Mouse (Mus musculus): ENCODE data around the gene Slc24a3. TPM values are rescaled to one million over a fixed set of nuclear protein-coding genes. Genes with fewer than 3 reads are reported as not detected.

Slc24a3 gene
- total RNA-seq, 2 experiments from 2014 or later = 165 to 174 TPM

- DNase-seq (ENCODE audit: low spot score in 2 of 2) = peak in 1 of 2 experiments; percentile 8
Observed at GRCm38 (mm10) chr2:145353801-145354200, 186.2 kb downstream of the Slc24a3 start.

- DNase-seq (ENCODE audit: low spot score in 2 of 2) = no peak
Observed at GRCm38 (mm10) chr2:145358236-145358942, 190.8 kb downstream of the Slc24a3 start.

- no peak for DNase-seq (ENCODE audit: low spot score in 2 of 2)
Observed at GRCm38 (mm10) chr2:145363604-145364003, 196.1 kb downstream of the Slc24a3 start.

- DNase-seq (ENCODE audit: low spot score in 2 of 2) = no peak
Observed at GRCm38 (mm10) chr2:145368701-145369100, 201.1 kb downstream of the Slc24a3 start.

DNA sequence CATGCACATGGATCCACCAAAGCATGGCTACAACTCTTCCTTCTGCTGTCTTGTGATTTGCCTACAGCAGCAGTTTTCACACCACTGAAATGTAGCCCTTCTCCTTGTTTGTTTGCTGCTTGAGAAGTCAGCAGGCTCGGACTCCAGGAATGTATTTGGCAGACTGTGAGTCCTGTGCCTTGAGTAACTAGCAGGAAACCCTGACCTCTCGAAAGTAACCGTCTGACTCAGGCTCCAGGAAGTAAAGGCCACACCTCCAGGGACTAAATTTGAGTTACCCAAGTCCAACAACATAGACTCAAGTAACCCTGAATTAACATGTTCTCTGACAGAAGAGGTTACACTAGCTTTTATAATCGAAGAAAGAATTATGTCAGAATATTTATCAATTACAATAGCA lies 203.2 kb downstream of the Slc24a3 start:
- DNase-seq (ENCODE audit: low spot score in 2 of 2) = no peak

DNA sequence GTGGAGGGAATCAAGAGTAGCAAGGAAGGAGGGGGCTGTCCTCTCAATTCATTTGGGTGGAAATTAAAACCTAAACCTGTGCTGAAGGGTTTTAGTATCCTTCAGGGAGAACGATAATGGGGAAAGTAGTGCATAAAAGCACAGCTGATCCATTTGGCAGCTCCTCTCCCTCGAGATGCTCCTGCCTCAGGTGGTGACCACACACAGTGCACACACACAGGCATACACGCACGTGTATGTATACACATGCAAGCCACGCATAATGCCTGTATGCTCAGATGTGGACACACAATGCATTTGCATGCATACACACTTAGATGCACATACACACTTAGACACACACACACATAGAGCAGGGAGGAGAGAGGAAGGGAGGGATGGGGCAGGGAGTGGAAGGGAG lies 206.2 kb downstream of the Slc24a3 start:
- DNase-seq (ENCODE audit: low spot score in 2 of 2) = no peak

GRCm38 (mm10) chr2:145382908-145383770 lies 215.6 kb downstream of the Slc24a3 start:
- DNase-seq (ENCODE audit: low spot score in 2 of 2) = peak; percentile 36 to 41

GRCm38 (mm10) chr2:145384221-145384620 lies 216.7 kb downstream of the Slc24a3 start:
- no peak for DNase-seq (ENCODE audit: low spot score in 2 of 2)

- no peak for DNase-seq (ENCODE audit: low spot score in 2 of 2)
Observed at GRCm38 (mm10) chr2:145385220-145385619, 217.7 kb downstream of the Slc24a3 start.

GRCm38 (mm10) chr2:145385773-145386172 lies 218.2 kb downstream of the Slc24a3 start:
- DNase-seq (ENCODE audit: low spot score in 2 of 2) = no peak

GRCm38 (mm10) chr2:145395804-145396203 lies 228.2 kb downstream of the Slc24a3 start:
- no peak for DNase-seq (ENCODE audit: low spot score in 2 of 2)

DNA sequence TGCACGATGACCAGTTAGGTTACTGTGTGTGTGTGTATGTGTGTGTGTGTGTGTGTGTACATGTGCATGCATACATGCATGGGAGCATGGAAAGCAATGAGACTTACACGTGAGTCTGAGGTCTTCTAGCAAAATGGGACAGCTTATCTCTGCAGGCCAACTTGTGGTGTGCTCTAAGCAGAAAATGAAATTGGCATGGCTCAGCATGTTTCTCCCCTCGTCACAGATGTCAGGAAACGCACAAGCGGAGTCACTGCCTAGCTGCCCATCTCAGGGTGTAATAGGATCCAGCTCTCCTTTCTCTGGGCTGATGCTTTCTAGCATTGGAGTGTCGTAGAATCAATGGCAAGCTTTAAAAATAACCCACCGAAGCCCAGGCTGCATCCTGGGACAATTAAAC lies 229.0 kb downstream of the Slc24a3 start:
- no peak for DNase-seq (ENCODE audit: low spot score in 2 of 2)

- DNase-seq (ENCODE audit: low spot score in 2 of 2) = no peak
Observed at GRCm38 (mm10) chr2:145397456-145398206, 230.1 kb downstream of the Slc24a3 start.

GRCm38 (mm10) chr2:145401240-145401805 lies 233.8 kb downstream of the Slc24a3 start:
- DNase-seq (ENCODE audit: low spot score in 2 of 2) = no peak

DNA sequence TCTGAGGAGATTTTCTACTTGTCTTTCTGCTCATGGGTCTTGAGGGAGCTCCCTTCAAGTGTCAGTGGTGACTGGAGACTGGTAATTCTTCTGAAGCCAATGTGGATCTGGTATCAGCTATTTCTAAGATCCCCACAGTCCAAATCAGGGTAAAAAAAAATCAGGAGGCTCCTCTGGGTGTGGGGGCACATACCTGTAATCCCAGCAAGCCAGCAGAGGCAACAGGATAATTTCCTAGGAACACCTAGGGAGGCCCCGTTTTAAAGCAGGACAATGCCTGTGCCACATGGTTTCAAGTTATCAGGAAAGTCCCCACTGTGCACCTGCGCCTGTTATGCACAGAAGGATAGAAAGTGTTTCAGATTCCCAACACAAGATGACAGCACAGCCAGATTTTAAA lies 234.4 kb downstream of the Slc24a3 start:
- DNase-seq (ENCODE audit: low spot score in 2 of 2) = no peak

DNA sequence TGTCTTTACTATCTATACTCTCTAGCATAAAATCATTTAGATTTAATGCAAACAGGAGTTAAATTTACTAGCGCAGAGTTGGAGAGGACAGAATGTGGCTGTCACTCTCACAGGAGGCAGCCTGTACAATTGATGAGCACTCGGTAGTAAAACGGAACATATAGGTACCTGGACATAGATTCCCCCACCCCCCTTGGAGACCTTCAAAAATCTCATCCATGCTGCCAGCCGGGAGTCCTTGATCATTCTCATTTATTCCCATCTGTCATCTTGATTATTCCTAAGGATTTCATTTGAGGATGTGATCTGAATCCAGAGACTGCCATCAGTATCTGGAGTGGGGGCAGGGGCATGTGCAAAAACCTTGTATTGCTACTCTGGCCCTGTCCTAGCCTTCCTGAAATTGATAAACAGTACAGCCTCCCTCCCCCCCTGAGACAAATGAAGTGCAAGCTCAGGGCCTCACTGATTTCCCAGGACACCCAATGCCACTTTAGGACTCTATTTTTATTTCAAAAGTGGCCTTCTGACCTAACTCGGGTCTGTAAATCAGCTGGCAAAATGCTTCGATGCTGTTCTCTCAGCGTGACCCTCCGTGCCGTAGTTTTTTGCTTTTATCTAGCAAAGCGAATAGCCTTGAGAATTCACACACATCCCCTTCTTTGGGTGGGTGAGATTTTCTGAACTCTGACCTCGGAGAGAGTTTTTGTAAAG lies 237.4 kb downstream of the Slc24a3 start:
- no peak for DNase-seq (ENCODE audit: low spot score in 2 of 2)

GRCm38 (mm10) chr2:145405746-145406145 lies 238.2 kb downstream of the Slc24a3 start:
- DNase-seq (ENCODE audit: low spot score in 2 of 2) = no peak

DNA sequence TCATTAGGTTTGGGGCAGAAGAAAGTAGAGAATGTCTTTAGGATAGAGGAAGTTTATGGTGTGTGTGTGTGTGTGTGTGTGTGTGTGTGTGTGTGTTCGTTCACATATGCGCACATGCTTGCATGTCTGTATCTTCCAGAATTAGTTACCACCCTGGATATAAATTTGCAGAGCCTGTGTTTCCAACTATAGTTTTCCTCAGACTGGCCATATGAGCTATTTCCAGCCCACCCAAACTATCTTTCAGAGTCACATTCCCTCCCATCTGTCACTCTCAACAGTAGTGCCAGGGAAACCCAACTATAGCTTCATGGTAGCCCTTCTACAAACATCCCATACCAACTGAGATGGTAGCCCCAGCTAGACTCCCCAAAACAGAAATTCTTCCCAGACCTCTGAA lies 250.2 kb downstream of the Slc24a3 start:
- no peak for DNase-seq (ENCODE audit: low spot score in 2 of 2)

DNA sequence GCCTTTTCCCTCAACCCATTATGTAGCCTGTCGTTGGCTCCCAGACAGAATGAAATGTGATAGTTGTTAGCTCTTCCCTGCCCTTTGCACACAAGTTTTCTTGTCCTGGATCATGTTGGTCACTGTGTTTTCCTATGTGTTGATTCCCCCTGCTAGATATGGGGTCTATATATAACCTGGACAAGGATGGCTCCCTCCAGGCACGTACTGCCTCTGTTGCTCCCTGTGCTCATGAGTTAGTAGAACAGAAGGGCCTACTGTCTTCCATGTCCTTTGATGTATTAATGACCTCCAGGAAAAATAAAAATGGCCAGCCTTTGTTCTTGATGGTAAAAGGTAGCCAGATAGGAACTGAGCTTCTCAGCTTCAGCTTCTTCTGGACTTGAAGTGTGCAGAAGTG lies 251.5 kb downstream of the Slc24a3 start:
- DNase-seq (ENCODE audit: low spot score in 2 of 2) = no peak

GRCm38 (mm10) chr2:145420967-145421888 lies 253.7 kb downstream of the Slc24a3 start:
- DNase-seq (ENCODE audit: low spot score in 2 of 2) = no peak
